Mouse (Mus musculus): ENCODE measurements around the gene Ldlr. TPM values are rescaled to one million over a fixed set of nuclear protein-coding genes. Genes with fewer than 3 reads are reported as not detected.
"Not testable (repeated sequence)": the region's sequence is repeated elsewhere in the genome, so short reads cannot be mapped to it uniquely, and the experiment has no call there.

The Ldlr gene
- polyA plus RNA-seq, 1 experiment from 2014 or later, result 86.7 TPM

DNA sequence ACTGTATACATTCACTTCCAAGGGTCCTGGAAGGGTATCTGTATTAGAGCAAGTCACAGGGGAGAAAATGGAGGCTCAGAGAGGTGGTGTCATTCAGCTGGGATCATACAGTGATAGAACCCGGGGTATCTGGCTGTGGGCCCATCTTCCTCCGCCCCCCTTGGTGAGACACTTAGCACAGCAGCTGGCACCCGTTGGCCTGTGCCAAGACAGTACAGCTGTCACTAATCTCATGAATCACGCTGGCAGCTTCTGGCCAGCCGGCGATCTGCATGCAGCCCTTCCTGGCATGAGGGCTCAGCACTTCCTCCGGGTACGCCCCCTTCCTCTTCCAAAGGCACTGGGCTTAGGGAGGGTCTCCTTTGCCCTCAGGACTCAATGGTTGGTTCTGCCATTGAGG is 69.4 kb downstream of the Ldlr start:
- Histone ChIP-seq H3K27ac (ENCODE audit: low read length) (no peak overlapping the region), H3K4me3 (ENCODE audit: low read length) (no peak overlapping the region), H3K36me3 (ENCODE audit: control insufficient read depth, insufficient read depth, low read length) (peaks cover 17% of the 10 kb centered on the region), H3K27me3 (replicated peaks; ENCODE audit: control insufficient read depth, insufficient read depth, low read length) (no peaks in the 10 kb centered on the region), H3K9ac (ENCODE audit: low read depth, low read length) (peak overlapping the region; percentile 30), H3K9me3 (ENCODE audit: control insufficient read depth, low read length) (no peaks in the 10 kb centered on the region), H3K4me2 (ENCODE audit: low read depth, low read length) (peak overlapping the region; percentile 31), H3K4me1 (ENCODE audit: control insufficient read depth, insufficient read depth, low read length) (peaks cover 29% of the 10 kb centered on the region)
- ATAC-seq, result no peak
- WGBS, result 48% methylated on average over 8 of the region's 8 CpGs

DNA sequence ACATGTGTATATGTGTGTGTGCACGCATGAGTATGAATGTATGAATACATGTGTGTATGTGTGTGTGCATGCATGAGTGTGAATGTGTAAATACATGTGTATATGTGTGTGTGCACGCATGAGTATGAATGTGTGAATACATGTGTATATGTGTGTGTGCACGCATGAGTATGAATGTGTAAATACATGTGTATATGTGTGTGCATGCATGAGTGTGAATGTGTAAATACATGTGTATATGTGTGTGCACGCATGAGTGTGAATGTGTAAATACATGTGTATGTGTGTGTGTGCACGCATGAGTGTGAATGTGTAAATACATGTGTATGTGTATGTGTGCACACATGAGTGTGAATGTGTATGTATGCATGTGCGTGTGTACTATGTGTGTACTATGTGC is 70.2 kb downstream of the Ldlr start:
- not testable (repeated sequence) for ATAC-seq; H3K27ac ChIP-seq (ENCODE audit: low read length)
- peaks cover 25% of the 10 kb centered on the region for H3K4me1 ChIP-seq (ENCODE audit: control insufficient read depth, insufficient read depth, low read length)

DNA sequence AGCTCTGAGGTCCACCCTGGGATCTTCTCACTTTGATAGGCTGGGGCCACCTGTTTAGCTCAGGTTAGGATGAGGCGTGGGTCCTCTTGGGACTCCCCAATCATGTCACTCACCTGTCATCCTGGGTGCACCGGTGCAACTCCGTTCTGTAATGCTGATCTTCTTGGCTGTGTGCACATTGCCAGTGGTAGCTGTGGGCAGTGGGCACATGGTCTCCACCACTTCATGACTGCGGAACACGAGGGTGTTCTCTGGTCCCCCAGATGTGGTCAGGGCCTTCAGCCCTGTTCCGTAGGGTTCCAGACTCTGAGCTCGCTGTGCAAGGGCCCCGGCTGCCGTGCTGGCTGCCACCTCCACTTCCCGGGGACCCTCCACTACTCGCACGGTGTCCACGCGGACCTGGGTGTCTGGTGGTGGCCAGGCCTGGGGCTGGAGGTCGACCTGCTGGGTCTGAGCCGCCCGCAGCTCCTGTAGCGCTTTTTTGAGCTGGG is 71.1 kb downstream of the Ldlr start:
- H3K4me3 ChIP-seq (ENCODE audit: low read length), result no peak overlapping the region
- H3K27ac ChIP-seq (ENCODE audit: low read length), result no peak overlapping the region
- no peak overlapping the region for H3K9ac ChIP-seq (ENCODE audit: low read depth, low read length)
- H3K36me3 ChIP-seq (ENCODE audit: control insufficient read depth, insufficient read depth, low read length), result peaks cover 17% of the 10 kb centered on the region
- H3K27me3 ChIP-seq (replicated peaks; ENCODE audit: control insufficient read depth, insufficient read depth, low read length), result no peaks in the 10 kb centered on the region
- H3K9me3 ChIP-seq (ENCODE audit: control insufficient read depth, low read length), result no peaks in the 10 kb centered on the region
- ATAC-seq, result no peak
- H3K4me2 ChIP-seq (ENCODE audit: low read depth, low read length), result no peak overlapping the region
- peaks cover 25% of the 10 kb centered on the region for H3K4me1 ChIP-seq (ENCODE audit: control insufficient read depth, insufficient read depth, low read length)
- WGBS, result 95% methylated on average over 18 of the region's 18 CpGs

More for the DNA sequence above, 70.2 kb downstream of the Ldlr start:
- H3K9ac ChIP-seq (ENCODE audit: low read depth, low read length); H3K27me3 ChIP-seq (replicated peaks; ENCODE audit: control insufficient read depth, insufficient read depth, low read length); H3K4me3 ChIP-seq (ENCODE audit: low read length); H3K9me3 ChIP-seq (ENCODE audit: control insufficient read depth, low read length); H3K4me2 ChIP-seq (ENCODE audit: low read depth, low read length): not testable (repeated sequence)
- WGBS, result 93% methylated on average over 6 of the region's 6 CpGs
- peaks cover 17% of the 10 kb centered on the region for H3K36me3 ChIP-seq (ENCODE audit: control insufficient read depth, insufficient read depth, low read length)

DNA sequence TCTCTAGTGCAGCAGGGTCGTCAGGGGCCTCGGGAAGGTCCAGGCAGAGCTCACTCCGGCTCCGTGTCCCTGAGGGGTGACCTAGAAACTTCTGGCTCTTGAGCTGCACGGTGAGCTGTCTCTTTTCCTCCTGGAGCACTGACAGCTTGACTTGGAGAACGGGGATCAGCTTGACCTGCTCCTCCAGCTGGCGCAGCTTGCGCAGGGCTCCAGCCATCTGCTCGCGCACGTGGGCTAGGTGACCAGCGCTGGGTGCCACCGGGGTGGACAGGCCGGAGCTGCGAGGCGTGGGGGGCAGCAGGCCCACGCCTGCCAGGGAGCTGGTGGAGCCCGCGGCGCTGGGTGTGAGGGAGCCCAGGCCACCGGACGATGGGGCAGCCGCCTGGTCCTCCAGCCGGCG is 71.6 kb downstream of the Ldlr start:
- H3K9ac ChIP-seq (ENCODE audit: low read depth, low read length), result no peak overlapping the region
- H3K27ac ChIP-seq (ENCODE audit: low read length), result no peak overlapping the region
- ATAC-seq, result no peak
- H3K36me3 ChIP-seq (ENCODE audit: control insufficient read depth, insufficient read depth, low read length), result peaks cover 17% of the 10 kb centered on the region
- peaks cover 25% of the 10 kb centered on the region for H3K4me1 ChIP-seq (ENCODE audit: control insufficient read depth, insufficient read depth, low read length)
- H3K9me3 ChIP-seq (ENCODE audit: control insufficient read depth, low read length), result no peaks in the 10 kb centered on the region
- 90% methylated on average over 25 of the region's 25 CpGs for WGBS
- H3K4me2 ChIP-seq (ENCODE audit: low read depth, low read length), result no peak overlapping the region
- no peaks in the 10 kb centered on the region for H3K27me3 ChIP-seq (replicated peaks; ENCODE audit: control insufficient read depth, insufficient read depth, low read length)
- no peak overlapping the region for H3K4me3 ChIP-seq (ENCODE audit: low read length)

DNA sequence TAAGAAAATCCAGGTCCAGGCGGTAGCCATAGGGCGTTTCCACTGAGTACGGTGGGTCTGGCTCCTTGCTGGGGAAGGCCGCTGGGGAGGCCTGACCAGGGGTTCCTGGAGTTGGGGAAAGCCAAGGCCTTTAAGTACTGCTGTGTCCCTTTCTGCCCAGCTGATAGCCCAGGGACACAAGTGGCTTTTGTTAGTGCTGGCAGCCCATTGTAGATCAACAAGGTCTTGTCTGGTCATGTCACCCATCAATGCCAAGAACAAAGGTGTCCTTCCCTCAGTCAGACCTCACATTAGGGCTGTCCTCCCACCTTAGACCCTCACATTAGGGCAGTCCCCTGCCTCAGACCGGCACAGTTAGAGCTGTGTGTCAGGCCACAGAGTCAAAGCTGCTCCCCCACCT is 72.3 kb downstream of the Ldlr start:
- ATAC-seq, result no peak
- Histone ChIP-seq H3K27ac (ENCODE audit: low read length) (no peak overlapping the region), H3K27me3 (replicated peaks; ENCODE audit: control insufficient read depth, insufficient read depth, low read length) (no peaks in the 10 kb centered on the region), H3K4me1 (ENCODE audit: control insufficient read depth, insufficient read depth, low read length) (peaks cover 25% of the 10 kb centered on the region), H3K36me3 (ENCODE audit: control insufficient read depth, insufficient read depth, low read length) (peaks cover 17% of the 10 kb centered on the region), H3K4me3 (ENCODE audit: low read length) (no peak overlapping the region), H3K9ac (ENCODE audit: low read depth, low read length) (peak overlapping the region; percentile 57; the same call in 1 of the 2 replicates), H3K4me2 (ENCODE audit: low read depth, low read length) (peak overlapping the region; percentile 81; the same call in 1 of the 2 replicates), H3K9me3 (ENCODE audit: control insufficient read depth, low read length) (no peaks in the 10 kb centered on the region)
- 66% methylated on average over 5 of the region's 5 CpGs for WGBS

DNA sequence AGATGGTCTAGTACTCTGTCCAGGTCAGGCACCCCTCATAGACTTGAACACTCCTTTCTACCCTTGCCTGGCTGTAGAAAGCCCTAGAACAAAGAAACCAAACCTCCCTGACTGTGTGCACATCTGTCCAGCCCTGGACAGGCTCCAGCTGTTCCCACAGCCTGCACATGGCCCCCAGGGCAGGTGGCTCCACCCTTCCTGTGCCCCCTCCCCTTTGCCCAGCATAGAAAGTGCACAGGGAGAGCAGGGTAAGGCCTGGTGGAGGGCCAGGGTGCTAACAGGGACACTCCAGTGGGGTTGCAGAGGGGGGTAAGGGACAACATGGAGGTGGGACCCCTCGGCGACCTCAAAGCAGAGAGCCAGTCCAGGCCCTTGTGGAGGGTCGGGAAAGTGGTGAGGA is 73.0 kb downstream of the Ldlr start:
- Histone ChIP-seq H3K27me3 (replicated peaks; ENCODE audit: control insufficient read depth, insufficient read depth, low read length) (no peaks in the 10 kb centered on the region), H3K4me3 (ENCODE audit: low read length) (peak overlapping the region; percentile 84), H3K9ac (ENCODE audit: low read depth, low read length) (peak overlapping the region; percentile 57), H3K4me2 (ENCODE audit: low read depth, low read length) (peak overlapping the region; percentile 81), H3K36me3 (ENCODE audit: control insufficient read depth, insufficient read depth, low read length) (peaks cover 17% of the 10 kb centered on the region), H3K9me3 (ENCODE audit: control insufficient read depth, low read length) (no peaks in the 10 kb centered on the region), H3K4me1 (ENCODE audit: control insufficient read depth, insufficient read depth, low read length) (peaks cover 25% of the 10 kb centered on the region), H3K27ac (ENCODE audit: low read length) (peak overlapping the region; percentile 77)
- 34% methylated on average over 3 of the region's 3 CpGs for WGBS
- ATAC-seq, result no peak

DNA sequence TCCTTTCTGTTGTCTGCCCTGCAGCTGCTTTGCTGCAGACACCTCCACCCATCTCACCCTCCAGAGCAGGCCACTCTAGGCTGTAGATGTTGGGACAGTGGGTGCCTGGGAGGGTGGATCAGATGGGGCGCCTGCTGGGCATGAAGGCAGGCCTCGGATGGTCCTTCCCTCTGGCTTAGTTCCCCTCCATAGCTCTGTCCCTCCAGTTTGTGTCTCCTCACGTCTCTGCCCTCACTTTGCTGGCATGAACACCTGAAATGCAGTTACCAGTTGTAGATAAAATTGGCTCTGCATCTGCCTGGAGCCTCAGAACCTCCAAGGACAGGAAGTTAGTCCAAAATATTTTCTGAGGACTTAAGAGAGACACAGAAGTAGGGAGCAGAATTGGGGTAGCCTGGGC is 73.6 kb downstream of the Ldlr start:
- peak overlapping the region; percentile 81 for H3K4me2 ChIP-seq (ENCODE audit: low read depth, low read length)
- no peaks in the 10 kb centered on the region for H3K9me3 ChIP-seq (ENCODE audit: control insufficient read depth, low read length)
- peaks cover 23% of the 10 kb centered on the region for H3K4me1 ChIP-seq (ENCODE audit: control insufficient read depth, insufficient read depth, low read length)
- H3K27me3 ChIP-seq (replicated peaks; ENCODE audit: control insufficient read depth, insufficient read depth, low read length), result no peaks in the 10 kb centered on the region
- ATAC-seq, result no peak
- peak overlapping the region; percentile 57 for H3K9ac ChIP-seq (ENCODE audit: low read depth, low read length)
- WGBS, result 67% methylated on average over 3 of the region's 3 CpGs
- H3K4me3 ChIP-seq (ENCODE audit: low read length), result peak overlapping the region; percentile 84
- H3K27ac ChIP-seq (ENCODE audit: low read length), result peak overlapping the region; percentile 94
- H3K36me3 ChIP-seq (ENCODE audit: control insufficient read depth, insufficient read depth, low read length), result peaks cover 21% of the 10 kb centered on the region

DNA sequence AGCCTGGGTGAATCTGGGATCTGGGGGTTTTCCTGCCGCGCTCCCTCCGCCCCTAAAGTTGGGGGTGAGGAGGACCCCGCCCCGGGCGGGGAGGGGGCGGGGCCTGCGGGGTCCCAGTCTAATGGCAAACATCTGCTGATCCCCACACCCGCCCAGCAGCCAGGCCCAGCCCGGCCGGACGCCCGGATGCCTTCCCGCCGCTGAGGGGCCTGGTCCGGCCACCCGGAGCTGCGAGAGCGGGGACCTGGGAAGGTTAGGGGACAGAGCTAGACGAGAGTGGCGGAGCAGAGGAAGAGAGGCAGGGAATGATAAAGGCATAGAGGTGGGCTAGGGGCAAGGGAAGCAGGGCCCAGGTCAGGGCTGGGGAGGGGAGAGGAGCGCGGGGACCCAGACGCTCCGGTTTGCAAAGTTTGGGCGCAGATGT is 74.7 kb downstream of the Ldlr start:
- Histone ChIP-seq H3K27me3 (replicated peaks; ENCODE audit: control insufficient read depth, insufficient read depth, low read length) (no peaks in the 10 kb centered on the region), H3K4me2 (ENCODE audit: low read depth, low read length) (peak overlapping the region; percentile 81), H3K4me1 (ENCODE audit: control insufficient read depth, insufficient read depth, low read length) (peaks cover 14% of the 10 kb centered on the region), H3K27ac (ENCODE audit: low read length) (peak overlapping the region; percentile 94), H3K4me3 (ENCODE audit: low read length) (peak overlapping the region; percentile 84), H3K9me3 (ENCODE audit: control insufficient read depth, low read length) (no peaks in the 10 kb centered on the region), H3K9ac (ENCODE audit: low read depth, low read length) (peak overlapping the region; percentile 90), H3K36me3 (ENCODE audit: control insufficient read depth, insufficient read depth, low read length) (peaks cover 19% of the 10 kb centered on the region)
- peak; percentile 68 for ATAC-seq
- WGBS, result 1% methylated on average over 26 of the region's 26 CpGs

DNA sequence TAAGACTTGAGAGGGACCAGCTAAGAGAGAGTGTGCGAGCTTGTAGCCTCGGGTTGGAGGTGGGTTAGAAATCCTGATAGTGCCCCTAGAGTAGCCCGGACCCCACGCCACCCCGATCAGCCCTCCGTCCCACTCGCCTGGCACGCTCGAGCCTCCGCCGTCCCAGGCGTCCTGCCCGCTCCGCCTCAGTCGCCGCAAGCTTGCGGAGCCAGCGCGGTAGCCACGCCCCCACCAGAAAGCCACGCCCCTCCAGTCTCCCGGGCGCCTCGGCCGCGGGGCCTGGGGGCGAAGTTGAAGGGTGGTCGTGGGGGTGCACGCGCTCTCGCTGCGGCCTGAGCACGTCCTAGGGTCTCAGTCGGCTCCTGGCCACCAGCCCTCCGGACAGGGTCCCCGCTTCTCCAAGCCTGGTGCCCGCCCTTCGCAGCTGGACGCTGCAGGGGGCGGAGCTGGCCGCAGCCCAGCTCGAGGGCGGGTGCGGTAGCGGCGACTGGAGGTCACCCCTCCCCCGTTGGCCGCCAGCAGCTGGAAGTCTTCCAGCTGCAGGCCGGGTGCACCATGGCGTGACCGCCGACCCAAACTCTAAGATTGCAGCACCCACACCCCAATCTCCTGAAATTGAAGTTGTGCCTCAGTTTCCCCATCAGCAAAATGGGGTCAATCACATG is 75.2 kb downstream of the Ldlr start, which contains the start of gene Kank2:
Gene Kank2 (minus strand): TSS at position 400 of the 665 bp plus-strand sequence.
- H3K4me3 ChIP-seq (ENCODE audit: low read length), result peak within 1 kb of the TSS; percentile 84
- WGBS, result under 1% methylated on average over 52 of the region's 52 CpGs
- H3K27ac ChIP-seq (ENCODE audit: low read length), result peak within 1 kb of the TSS; percentile 94
- no peaks in the 10 kb centered on the region for H3K9me3 ChIP-seq (ENCODE audit: control insufficient read depth, low read length)
- ATAC-seq, result peak; percentile 89
- H3K27me3 ChIP-seq (replicated peaks; ENCODE audit: control insufficient read depth, insufficient read depth, low read length), result no peaks in the 10 kb centered on the region
- H3K4me2 ChIP-seq (ENCODE audit: low read depth, low read length), result peak within 1 kb of the TSS; percentile 81
- H3K9ac ChIP-seq (ENCODE audit: low read depth, low read length), result peak within 1 kb of the TSS; percentile 90
- peaks cover 17% of the 10 kb centered on the region for H3K36me3 ChIP-seq (ENCODE audit: control insufficient read depth, insufficient read depth, low read length)
- H3K4me1 ChIP-seq (ENCODE audit: control insufficient read depth, insufficient read depth, low read length), result peaks cover 13% of the 10 kb centered on the region

Measured in intestine, embryonic 16.5 days (tissue).